Mouse (Mus musculus): ENCODE results near the gene Plcg2.

DNA sequence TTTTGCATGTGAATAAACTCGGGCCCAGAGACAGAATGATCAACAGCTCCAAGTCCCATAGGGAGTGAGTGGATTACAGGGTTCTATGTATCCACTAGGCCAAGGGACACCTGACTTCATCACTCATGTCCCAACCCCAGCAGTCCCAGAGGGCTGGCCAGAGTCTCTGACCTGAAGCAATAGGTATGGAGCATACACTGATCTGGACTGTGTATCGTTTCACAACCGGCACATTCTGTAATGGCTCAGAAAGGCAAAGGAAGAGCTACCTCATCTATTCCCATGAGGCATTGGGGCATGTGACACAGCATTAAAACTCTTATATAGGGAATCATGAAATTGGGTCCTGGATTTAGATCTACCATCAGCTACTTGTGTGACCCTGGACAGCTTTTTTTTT, 174.5 kb downstream of the Plcg2 start:
- TF ChIP-seq POLR2A (IDR thresholded peaks at IDR 0.05; ENCODE audit: insufficient read depth, low read depth, low read length): no peak
- no peak for TF ChIP-seq CTCF (IDR thresholded peaks at IDR 0.05; ENCODE audit: insufficient read depth, low read depth, low read length)

All from olfactory bulb, adult 2 months (tissue).